Mouse (Mus musculus) stomach, postnatal 0 days (tissue): Measurements from ENCODE around the gene Hist1h4h.
A peak's percentile ranks its signal among the peaks of the same experiment; 100 is the strongest.

Source experiments
- CTCF ChIP-seq: IDR thresholded peaks from 2 replicates; pipeline ENCODE4 v1.5.1; 2016; ENCODE audit warnings: antibody characterized with exemption, low read depth, mild to moderate bottlenecking, moderate library complexity
- EP300 ChIP-seq: optimal IDR thresholded peaks from 2 replicates; pipeline ENCODE3; 2016; ENCODE audit warnings: antibody characterized with exemption

DNA sequence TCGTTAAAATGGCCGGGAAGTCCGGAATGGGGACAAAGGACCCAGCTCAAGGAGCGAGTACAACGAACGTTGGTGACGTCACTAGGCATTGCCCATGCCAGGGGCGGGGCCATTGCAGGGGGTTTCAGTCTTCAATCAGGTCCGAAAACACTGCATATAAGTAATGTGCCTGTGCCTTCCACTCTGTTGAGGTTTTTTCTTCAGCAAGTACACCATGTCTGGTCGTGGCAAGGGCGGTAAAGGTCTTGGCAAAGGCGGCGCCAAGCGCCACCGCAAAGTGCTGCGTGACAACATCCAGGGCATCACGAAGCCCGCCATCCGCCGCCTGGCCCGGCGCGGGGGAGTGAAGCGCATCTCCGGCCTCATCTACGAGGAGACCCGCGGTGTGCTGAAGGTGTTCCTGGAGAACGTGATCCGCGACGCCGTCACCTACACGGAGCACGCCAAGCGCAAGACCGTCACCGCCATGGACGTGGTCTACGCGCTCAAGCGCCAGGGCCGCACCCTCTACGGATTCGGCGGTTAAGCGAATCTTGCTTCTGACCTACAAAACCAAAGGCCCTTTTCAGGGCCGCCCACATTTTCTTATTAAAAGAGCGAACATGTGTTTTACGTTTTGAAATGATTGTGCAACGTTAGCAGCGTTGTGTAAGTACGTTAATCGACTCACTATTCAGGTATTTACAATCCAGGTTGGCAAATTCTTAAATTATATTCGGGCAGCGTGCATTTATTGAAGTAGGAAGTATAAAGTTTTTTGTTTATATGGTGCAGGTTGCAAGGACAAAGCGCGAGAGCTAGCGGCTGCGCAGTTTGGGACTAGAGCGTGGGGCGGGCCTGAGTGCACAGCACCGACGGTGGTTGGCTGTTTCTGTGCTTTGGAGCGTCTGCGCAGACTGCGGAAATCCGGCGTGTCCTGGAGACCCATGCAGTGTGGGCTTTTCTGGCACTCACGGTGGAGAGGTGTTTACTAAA, at the start of gene Hist1h4h:
- TF ChIP-seq CTCF = no peak; the same call in 1 of the 2 replicates
- peak; percentile 54 for TF ChIP-seq EP300
